Mouse (Mus musculus) embryonic facial prominence, embryonic 13.5 days (tissue): ENCODE measurements around the gene Cd69. TPM values are rescaled to one million over a fixed set of nuclear protein-coding genes. Genes with fewer than 3 reads are reported as not detected.

Experiments
- ATAC-seq: fragments of 200-750 bp; cut with Nextera tagmentation; 2 replicates; pipeline ENCODE4 v1.8.0; 2017; ENCODE audit warnings: low read depth; ENCODE audit not compliant: insufficient number of reproducible peaks, insufficient read depth, low FRiP score, low TSS enrichment
- H3K27ac ChIP-seq: fragments of 300-500 bp; sonication (generic); 2 replicates; pipeline ENCODE4 v1.5.1; 2015; ENCODE audit warnings: moderate library complexity, mild to moderate bottlenecking, inconsistent platforms
- H3K27me3 ChIP-seq: fragments of 300-500 bp; sonication (generic); 2 replicates; pipeline ENCODE4 v1.6.1; 2015; ENCODE audit warnings: mild to moderate bottlenecking, inconsistent platforms
- H3K36me3 ChIP-seq: fragments of 300-500 bp; sonication (generic); 2 replicates; pipeline ENCODE4 v1.6.1; 2015; ENCODE audit warnings: mild to moderate bottlenecking, inconsistent platforms
- H3K4me1 ChIP-seq: fragments of 300-500 bp; sonication (generic); 2 replicates; pipeline ENCODE4 v1.6.1; 2015; ENCODE audit warnings: inconsistent platforms
- H3K4me2 ChIP-seq: fragments of 300-500 bp; sonication (generic); 2 replicates; pipeline ENCODE4 v1.6.1; 2015; ENCODE audit warnings: moderate library complexity, mild to moderate bottlenecking, inconsistent platforms
- H3K4me3 ChIP-seq: fragments of 300-500 bp; sonication (generic); 2 replicates; pipeline ENCODE4 v1.5.1; 2015; ENCODE audit warnings: mild to moderate bottlenecking, inconsistent platforms
- H3K9ac ChIP-seq: fragments of 300-500 bp; sonication (generic); 2 replicates; pipeline ENCODE4 v1.6.1; 2015; ENCODE audit warnings: mild to moderate bottlenecking, inconsistent platforms
- H3K9me3 ChIP-seq: fragments of 300-500 bp; sonication (generic); 2 replicates; pipeline ENCODE4 v1.6.1; 2016; ENCODE audit warnings: inconsistent platforms
- WGBS: fragments of 180-500 bp; shearing (Covaris S2); methylation state at CpG from one replicate; pipeline ENCODE4 v1.1.7; 2015; ENCODE audit warnings: mixed read lengths; 5-methylcytosine and 5-hydroxymethylcytosine counted together
- polyA plus RNA-seq: library from polyadenylated mRNA; unstranded; fragments of >200 nt; fragmentation: Nextera tagmentation; extraction: Ambion mirVana; gene quantifications from 2 replicates; pipeline ENCODE4 v1.2.1, GENCODE M21; 2015

The Cd69 gene
- not detected in 2 replicates for polyA plus RNA-seq

DNA sequence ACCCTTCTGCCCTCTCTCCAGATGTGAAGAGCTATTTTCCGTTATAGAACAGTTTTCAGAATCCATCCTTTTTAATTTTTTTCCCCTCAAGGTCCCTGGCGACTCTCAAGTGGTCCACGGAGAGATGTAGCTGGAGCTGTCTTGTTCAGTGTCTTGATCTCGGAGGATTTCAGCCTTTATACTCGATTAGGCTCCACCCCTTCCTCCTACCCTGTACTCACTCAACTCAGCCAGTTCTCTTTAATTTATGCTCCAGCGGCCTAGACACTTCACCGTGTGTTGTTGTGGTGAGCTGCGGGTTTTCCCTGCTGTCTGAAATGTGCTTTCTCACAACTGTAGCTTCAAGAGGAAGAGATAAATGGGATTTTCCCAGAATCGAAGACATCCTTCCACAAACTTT lies at the start of gene Cd69:
Cd69 (minus strand) TSS at position 217 of the 400 bp plus-strand sequence.
- Histone ChIP-seq H3K9me3 (no peaks in the 10 kb centered on the region), H3K27me3 (no peaks in the 10 kb centered on the region), H3K27ac (no peak within 1 kb of the TSS), H3K36me3 (no peaks in the 10 kb centered on the region), H3K4me3 (no peak within 1 kb of the TSS), H3K4me1 (no peaks in the 10 kb centered on the region), H3K9ac (no peak within 1 kb of the TSS), H3K4me2 (no peak within 1 kb of the TSS)
- ATAC-seq, result no peak
- 72% methylated on average over 9 of the region's 9 CpGs for WGBS

DNA sequence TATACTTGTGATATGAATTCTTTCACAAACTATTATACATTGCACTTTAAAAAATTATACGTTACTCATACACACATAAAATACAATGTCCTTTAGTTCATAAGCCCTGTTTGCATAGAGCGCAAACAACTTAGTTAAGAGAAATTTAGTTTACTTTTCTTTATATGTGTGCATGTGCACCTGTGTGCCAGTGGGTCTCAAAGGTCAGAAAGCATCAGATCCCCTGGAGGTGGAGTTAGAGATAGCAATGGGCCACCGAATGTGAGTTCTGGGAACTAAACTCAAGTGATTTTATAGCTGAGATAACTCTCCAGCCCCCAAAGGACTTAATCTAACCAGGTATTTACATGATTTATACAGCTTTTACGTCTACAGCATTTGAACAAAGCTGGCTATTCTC lies 44.1 kb upstream of the Cd69 start:
- no peaks in the 10 kb centered on the region for H3K36me3 ChIP-seq
- no peak for ATAC-seq
- 73% methylated on average over 4 of the region's 4 CpGs for WGBS

DNA sequence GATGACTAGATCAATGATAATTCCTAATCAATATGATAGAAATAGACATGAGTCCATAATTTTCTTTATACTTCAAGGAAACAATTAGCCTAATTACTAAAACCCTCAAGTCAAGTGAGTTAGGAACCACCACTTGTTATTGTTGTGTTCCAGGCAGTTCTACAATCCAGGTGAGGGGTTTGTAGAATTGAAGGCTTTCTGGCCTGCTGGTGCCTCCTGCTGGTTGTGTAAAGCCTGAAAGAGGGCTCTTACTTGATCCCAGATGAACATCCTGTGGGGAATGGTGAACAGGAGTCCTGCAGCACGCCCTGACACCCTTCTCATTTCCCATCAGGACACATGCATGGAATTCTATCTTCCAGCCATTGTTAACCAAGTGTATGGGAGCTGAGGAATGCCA lies 43.2 kb upstream of the Cd69 start:
- H3K27ac ChIP-seq, result no peak overlapping the region
- H3K9ac ChIP-seq, result no peak overlapping the region
- no peaks in the 10 kb centered on the region for H3K9me3 ChIP-seq
- H3K4me3 ChIP-seq, result no peak overlapping the region
- ATAC-seq, result no peak
- H3K4me2 ChIP-seq, result no peak overlapping the region
- no peaks in the 10 kb centered on the region for H3K36me3 ChIP-seq
- 50% methylated on average over 1 of the region's 1 CpGs for WGBS
- no peaks in the 10 kb centered on the region for H3K27me3 ChIP-seq
- no peaks in the 10 kb centered on the region for H3K4me1 ChIP-seq

More for the DNA sequence above, 44.1 kb upstream of the Cd69 start:
- H3K4me1 ChIP-seq, result no peaks in the 10 kb centered on the region
- H3K9ac ChIP-seq, result no peak overlapping the region
- H3K27ac ChIP-seq, result no peak overlapping the region
- H3K9me3 ChIP-seq, result no peaks in the 10 kb centered on the region
- H3K27me3 ChIP-seq, result no peaks in the 10 kb centered on the region
- no peak overlapping the region for H3K4me3 ChIP-seq
- H3K4me2 ChIP-seq, result no peak overlapping the region

- Histone ChIP-seq H3K9ac (no peak overlapping the region), H3K27me3 (no peaks in the 10 kb centered on the region), H3K4me2 (no peak overlapping the region), H3K9me3 (no peaks in the 10 kb centered on the region), H3K36me3 (no peaks in the 10 kb centered on the region), H3K4me3 (no peak overlapping the region), H3K27ac (no peak overlapping the region), H3K4me1 (no peaks in the 10 kb centered on the region)
- no peak for ATAC-seq
- 69% methylated on average over 2 of the region's 2 CpGs for WGBS
These were observed 41.2 kb upstream of the Cd69 start for GRCm38 (mm10) chr6:129316463-129316862.

- ATAC-seq, result no peak
- Histone ChIP-seq H3K4me2 (no peak overlapping the region), H3K9me3 (no peaks in the 10 kb centered on the region), H3K36me3 (no peaks in the 10 kb centered on the region), H3K4me3 (no peak overlapping the region), H3K4me1 (no peaks in the 10 kb centered on the region), H3K27me3 (no peaks in the 10 kb centered on the region), H3K27ac (no peak overlapping the region), H3K9ac (no peak overlapping the region)
- 80% methylated on average over 1 of the region's 1 CpGs for WGBS
These were observed 40.5 kb upstream of the Cd69 start for GRCm38 (mm10) chr6:129315698-129316097.

DNA sequence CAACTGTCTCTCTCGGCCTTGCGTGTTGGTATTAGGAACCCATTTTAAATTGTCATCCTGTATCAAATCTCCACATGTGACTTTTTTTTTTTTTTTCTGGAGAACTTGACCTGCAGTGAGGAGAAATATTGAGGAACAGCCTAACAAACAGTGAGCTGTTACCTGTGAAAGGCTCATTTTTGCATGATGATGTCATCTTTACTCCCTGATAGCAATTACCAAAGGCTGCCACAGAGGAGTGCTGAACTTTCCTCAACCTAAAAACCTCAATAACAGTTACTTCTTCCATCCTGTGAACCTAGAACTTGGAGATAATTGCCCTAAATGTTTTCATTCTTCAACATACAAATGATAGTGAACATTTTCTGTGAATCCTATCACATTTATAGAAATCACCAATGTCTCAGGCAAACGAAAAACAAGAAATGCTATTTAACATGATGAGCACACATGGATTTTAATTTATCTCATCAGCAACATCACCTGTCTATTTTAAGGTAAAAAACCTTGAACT lies 39.5 kb upstream of the Cd69 start:
- Histone ChIP-seq H3K4me1 (no peaks in the 10 kb centered on the region), H3K4me3 (no peak overlapping the region), H3K27ac (no peak overlapping the region), H3K36me3 (no peaks in the 10 kb centered on the region), H3K4me2 (no peak overlapping the region), H3K9ac (no peak overlapping the region), H3K27me3 (no peaks in the 10 kb centered on the region), H3K9me3 (no peaks in the 10 kb centered on the region)
- no peak for ATAC-seq
- 86% methylated on average over 3 of the region's 3 CpGs for WGBS

- Histone ChIP-seq H3K4me3 (no peak overlapping the region), H3K4me1 (no peaks in the 10 kb centered on the region), H3K9me3 (no peaks in the 10 kb centered on the region), H3K27ac (no peak overlapping the region), H3K4me2 (no peak overlapping the region), H3K27me3 (no peaks in the 10 kb centered on the region), H3K36me3 (no peaks in the 10 kb centered on the region), H3K9ac (no peak overlapping the region)
- 79% methylated on average over 3 of the region's 3 CpGs for WGBS
- ATAC-seq, result no peak
These were observed 37.3 kb upstream of the Cd69 start for GRCm38 (mm10) chr6:129312499-129312898.

DNA sequence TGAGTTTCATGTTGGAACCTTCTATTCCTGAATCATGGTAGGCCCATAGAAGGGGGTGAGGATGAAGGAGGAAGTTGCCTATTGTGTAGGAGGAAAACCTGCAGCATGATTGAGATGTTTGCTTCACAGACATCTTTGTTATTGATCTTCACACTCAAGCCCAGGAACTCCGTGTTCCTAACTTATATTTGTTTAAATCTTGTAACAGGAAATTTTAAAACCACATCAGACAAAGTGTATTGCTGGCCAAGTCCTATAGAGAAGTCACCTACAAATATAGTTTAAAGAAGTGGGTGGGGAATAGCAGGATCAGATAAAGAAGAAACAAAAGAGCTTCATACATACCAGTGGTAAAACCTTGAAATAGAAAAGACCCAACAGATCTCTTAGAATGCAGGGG lies 28.9 kb upstream of the Cd69 start:
- Histone ChIP-seq H3K27ac (no peak overlapping the region), H3K4me2 (no peak overlapping the region), H3K9ac (no peak overlapping the region), H3K9me3 (no peaks in the 10 kb centered on the region), H3K4me1 (no peaks in the 10 kb centered on the region), H3K27me3 (no peaks in the 10 kb centered on the region), H3K36me3 (no peaks in the 10 kb centered on the region), H3K4me3 (no peak overlapping the region)
- 64% methylated on average over 1 of the region's 1 CpGs for WGBS
- no peak for ATAC-seq

DNA sequence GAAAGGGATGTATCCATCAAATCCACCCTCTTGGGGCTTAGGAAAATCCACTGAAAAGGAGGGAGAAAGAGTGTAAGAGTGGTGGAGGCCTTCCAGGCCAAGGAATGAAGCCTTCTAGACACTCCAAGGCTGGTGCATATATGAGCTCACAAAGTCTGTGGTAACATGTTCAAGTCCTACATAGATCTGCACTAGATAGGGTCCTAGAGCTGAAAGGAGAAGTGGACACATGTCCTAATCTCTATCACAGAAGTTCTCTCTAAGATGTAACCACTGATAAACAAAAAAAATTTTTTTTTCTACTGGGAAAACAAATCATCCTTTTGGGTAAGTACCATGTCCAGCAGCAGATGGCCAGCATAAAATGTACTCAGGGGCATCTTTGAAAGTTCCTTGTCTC lies 13.5 kb upstream of the Cd69 start:
- H3K36me3 ChIP-seq, result no peaks in the 10 kb centered on the region
- H3K9ac ChIP-seq, result no peak overlapping the region
- H3K4me3 ChIP-seq, result no peak overlapping the region
- ATAC-seq, result no peak
- H3K4me2 ChIP-seq, result no peak overlapping the region
- no peaks in the 10 kb centered on the region for H3K27me3 ChIP-seq
- H3K4me1 ChIP-seq, result no peaks in the 10 kb centered on the region
- no peak overlapping the region for H3K27ac ChIP-seq
- no peaks in the 10 kb centered on the region for H3K9me3 ChIP-seq

DNA sequence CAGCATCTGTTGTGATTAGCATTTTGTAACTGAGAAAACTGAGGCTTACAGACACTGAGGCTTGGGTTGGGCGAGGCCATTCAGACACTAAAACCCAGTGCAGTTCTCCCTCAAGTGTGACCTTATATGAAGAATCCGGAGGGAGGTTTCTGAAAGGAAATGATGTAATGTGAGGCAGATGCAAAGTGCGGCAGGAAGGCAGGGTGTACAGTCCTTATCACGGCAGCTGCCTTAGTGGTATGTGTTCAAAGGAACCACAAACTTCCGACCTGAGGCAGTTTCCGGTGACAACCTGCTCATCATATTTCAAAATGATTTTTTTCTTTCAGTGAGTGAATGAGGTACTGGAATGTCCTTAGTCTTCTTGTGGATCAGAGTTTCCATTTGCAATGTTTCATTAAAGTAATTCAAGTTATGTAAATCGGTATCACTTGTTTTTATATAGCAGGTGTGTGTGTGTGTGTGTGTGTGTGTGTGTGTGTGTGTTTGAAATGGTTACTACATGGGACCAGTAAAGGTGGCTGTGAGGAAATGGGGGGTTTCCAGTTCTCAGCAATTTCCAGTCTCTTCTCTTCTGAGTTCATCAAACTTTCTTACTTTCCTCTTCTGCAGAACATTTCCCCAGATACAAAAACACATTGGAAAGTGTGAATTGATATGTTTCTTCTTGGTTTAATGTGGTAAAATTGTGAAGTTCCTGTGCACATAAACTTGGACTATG lies 9.3 kb upstream of the Cd69 start:
- H3K4me2 ChIP-seq, result no peak overlapping the region
- no peaks in the 10 kb centered on the region for H3K9me3 ChIP-seq
- no peak for ATAC-seq
- no peaks in the 10 kb centered on the region for H3K36me3 ChIP-seq
- H3K27ac ChIP-seq, result no peak overlapping the region
- H3K9ac ChIP-seq, result no peak overlapping the region
- 61% methylated on average over 7 of the region's 7 CpGs for WGBS
- H3K4me3 ChIP-seq, result no peak overlapping the region
- H3K27me3 ChIP-seq, result no peaks in the 10 kb centered on the region
- no peaks in the 10 kb centered on the region for H3K4me1 ChIP-seq

GRCm38 (mm10) chr6:129283271-129283670 lies 8.0 kb upstream of the Cd69 start:
- Histone ChIP-seq H3K4me2 (no peak overlapping the region), H3K9ac (no peak overlapping the region), H3K36me3 (no peaks in the 10 kb centered on the region), H3K4me1 (no peaks in the 10 kb centered on the region), H3K9me3 (no peaks in the 10 kb centered on the region), H3K4me3 (no peak overlapping the region), H3K27ac (no peak overlapping the region), H3K27me3 (no peaks in the 10 kb centered on the region)
- WGBS, result 67% methylated on average over 3 of the region's 3 CpGs
- ATAC-seq, result no peak

DNA sequence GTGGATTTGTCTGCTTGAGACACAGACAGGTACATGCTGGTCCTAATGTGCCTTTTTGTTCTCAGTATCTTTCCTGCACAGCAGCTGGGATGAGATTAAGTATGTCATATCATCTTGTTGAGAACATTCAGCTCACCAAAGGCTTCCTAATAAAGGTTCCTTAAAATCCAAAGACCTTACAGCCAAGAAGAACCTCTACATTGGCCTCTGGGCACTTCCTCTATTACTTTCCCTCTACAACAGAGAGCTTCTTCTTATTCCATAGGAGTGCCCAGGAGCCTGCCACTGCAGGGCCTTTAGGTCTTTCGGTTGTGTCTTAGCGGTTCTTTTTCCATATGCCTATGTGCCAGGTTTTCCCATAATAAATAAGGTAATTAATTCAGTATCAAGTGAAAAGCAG lies 1.2 kb upstream of the Cd69 start:
- Histone ChIP-seq H3K9ac (no peak overlapping the region), H3K4me1 (no peaks in the 10 kb centered on the region), H3K4me2 (no peak overlapping the region), H3K4me3 (no peak overlapping the region), H3K27ac (no peak overlapping the region), H3K36me3 (no peaks in the 10 kb centered on the region), H3K9me3 (no peaks in the 10 kb centered on the region), H3K27me3 (no peaks in the 10 kb centered on the region)
- 90% methylated on average over 2 of the region's 2 CpGs for WGBS
- no peak for ATAC-seq
